Mouse (Mus musculus) forebrain, embryonic 14.5 days (tissue): ENCODE results near the gene Emg1. TPM values are rescaled to one million over a fixed set of nuclear protein-coding genes. Genes with fewer than 3 reads are reported as not detected.

Source experiments
- ATAC-seq: fragments of 200-750 bp; cut with Nextera tagmentation; 2 replicates; pipeline ENCODE4 v1.8.0; 2017; ENCODE audit warnings: mild to moderate bottlenecking, moderate library complexity
- DNase-seq: peaks from one replicate; pipeline ENCODE4 v3.0.0-alpha.2; 2015; ENCODE audit warnings: low spot score
- H3K27ac ChIP-seq: fragments of 300-500 bp; sonication (generic); 2 replicates; pipeline ENCODE4 v1.5.1; 2014; ENCODE audit warnings: low read depth, mild to moderate bottlenecking, control low read depth, low read length, moderate library complexity
- H3K27me3 ChIP-seq: fragments of 300-500 bp; sonication (generic); replicated peaks from 2 replicates; pipeline ENCODE4 v1.6.1; 2014; ENCODE audit warnings: low read length, control low read depth, mixed read lengths; ENCODE audit not compliant: control insufficient read depth, insufficient read depth
- H3K36me3 ChIP-seq: fragments of 300-500 bp; sonication (generic); 2 replicates; pipeline ENCODE4 v1.6.1; 2014; ENCODE audit warnings: low read length, control low read depth; ENCODE audit not compliant: control insufficient read depth, insufficient read depth
- H3K4me1 ChIP-seq: fragments of 300-500 bp; sonication (generic); 2 replicates; pipeline ENCODE4 v1.6.1; 2014; ENCODE audit warnings: antibody characterized with exemption, low read length, control low read depth; ENCODE audit not compliant: control insufficient read depth, insufficient read depth
- H3K4me2 ChIP-seq: fragments of 300-500 bp; sonication (generic); 2 replicates; pipeline ENCODE4 v1.6.1; 2014; ENCODE audit warnings: mild to moderate bottlenecking, control low read depth, low read length
- H3K4me3 ChIP-seq: fragments of 300-500 bp; sonication (generic); 2 replicates; pipeline ENCODE4 v1.5.1; 2014; ENCODE audit warnings: low read depth, low read length, control low read depth
- H3K9ac ChIP-seq: fragments of 300-500 bp; sonication (generic); 2 replicates; pipeline ENCODE4 v1.6.1; 2014; ENCODE audit warnings: mild to moderate bottlenecking, low read length, control low read depth, moderate library complexity
- H3K9me3 ChIP-seq: fragments of 300-500 bp; sonication (generic); replicated peaks from 2 replicates; pipeline ENCODE4 v1.6.1; 2016; ENCODE audit warnings: low read length, control low read depth, mixed read lengths; ENCODE audit not compliant: control insufficient read depth
- WGBS: fragments of 180-500 bp; shearing (Covaris S2); extraction: QIAGEN DNeasy Blood & Tissue Kit; methylation state at CpG from one replicate; pipeline ENCODE4 v1.1.7; 2014; 5-methylcytosine and 5-hydroxymethylcytosine counted together
- polyA plus RNA-seq: library from polyadenylated mRNA; unstranded; fragments of >200 nt; fragmentation: Nextera tagmentation; extraction: Ambion mirVana; gene quantifications from 2 replicates; pipeline ENCODE4 v1.2.1, GENCODE M21; 2014

The Emg1 gene
- polyA plus RNA-seq, 1 experiment from 2014 or later = 186 TPM

DNA sequence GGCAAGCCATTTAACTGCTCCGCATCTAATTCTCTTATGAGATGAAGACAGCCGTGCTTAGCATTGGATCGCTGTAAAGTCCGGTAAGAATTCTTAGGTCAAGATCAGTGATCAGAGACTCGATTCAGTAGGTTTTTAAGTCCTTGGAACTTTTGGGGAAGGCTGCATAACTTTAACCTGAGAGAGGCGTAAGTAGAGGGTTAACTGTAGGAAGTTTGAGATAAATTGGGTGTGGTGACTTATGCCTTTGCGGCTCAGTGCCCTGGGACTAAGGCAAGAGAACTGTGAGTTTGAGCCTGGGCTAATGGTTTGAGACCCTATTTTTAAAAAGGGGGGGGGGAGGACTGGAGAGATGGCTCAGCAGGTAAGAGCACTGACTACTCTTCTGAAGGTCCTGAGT, 47.7 kb downstream of the Emg1 start:
- H3K4me1 ChIP-seq = peaks cover 5% of the 10 kb centered on the region; the same call in 1 of the 2 replicates
- no peaks in the 10 kb centered on the region for H3K36me3 ChIP-seq
- DNase-seq = no peak
- H3K9ac ChIP-seq = no peak overlapping the region
- H3K27ac ChIP-seq = no peak overlapping the region
- 89% methylated on average over 7 of the region's 7 CpGs for WGBS
- no peaks in the 10 kb centered on the region for H3K9me3 ChIP-seq
- no peak overlapping the region for H3K4me3 ChIP-seq
- H3K27me3 ChIP-seq = no peaks in the 10 kb centered on the region
- ATAC-seq = no peak
- H3K4me2 ChIP-seq = no peak overlapping the region

DNA sequence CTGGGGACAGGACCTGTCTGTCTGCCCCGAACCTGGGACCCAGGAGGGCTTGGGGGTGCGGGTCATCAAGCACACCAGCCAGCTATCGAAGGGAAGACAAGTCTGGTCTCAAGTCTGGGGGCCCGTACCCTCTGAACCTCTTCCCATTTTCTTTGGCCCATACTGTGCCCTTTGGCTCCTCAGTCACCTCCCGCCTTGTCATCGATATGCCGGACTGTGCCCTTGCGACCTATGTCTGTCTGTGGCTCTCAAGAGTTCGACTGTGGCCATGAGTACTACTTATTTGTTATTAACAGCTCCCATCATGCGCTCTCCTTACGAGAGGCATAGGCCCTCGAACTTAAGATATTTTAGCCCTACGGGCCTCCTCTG, 48.6 kb downstream of the Emg1 start:
- no peaks in the 10 kb centered on the region for H3K9me3 ChIP-seq
- WGBS = 26% methylated on average over 13 of the region's 13 CpGs
- H3K4me2 ChIP-seq = peak overlapping the region; percentile 61
- H3K4me3 ChIP-seq = peak overlapping the region; percentile 48
- DNase-seq = no peak
- peak overlapping the region; percentile 58 for H3K9ac ChIP-seq
- H3K27ac ChIP-seq = 0 out of 2 replicates have a peak overlapping the region, but pooled peaks have one; percentile 68
- no peaks in the 10 kb centered on the region for H3K27me3 ChIP-seq
- no peak for ATAC-seq
- no peaks in the 10 kb centered on the region for H3K36me3 ChIP-seq
- peaks cover 5% of the 10 kb centered on the region; the same call in 1 of the 2 replicates for H3K4me1 ChIP-seq

DNA sequence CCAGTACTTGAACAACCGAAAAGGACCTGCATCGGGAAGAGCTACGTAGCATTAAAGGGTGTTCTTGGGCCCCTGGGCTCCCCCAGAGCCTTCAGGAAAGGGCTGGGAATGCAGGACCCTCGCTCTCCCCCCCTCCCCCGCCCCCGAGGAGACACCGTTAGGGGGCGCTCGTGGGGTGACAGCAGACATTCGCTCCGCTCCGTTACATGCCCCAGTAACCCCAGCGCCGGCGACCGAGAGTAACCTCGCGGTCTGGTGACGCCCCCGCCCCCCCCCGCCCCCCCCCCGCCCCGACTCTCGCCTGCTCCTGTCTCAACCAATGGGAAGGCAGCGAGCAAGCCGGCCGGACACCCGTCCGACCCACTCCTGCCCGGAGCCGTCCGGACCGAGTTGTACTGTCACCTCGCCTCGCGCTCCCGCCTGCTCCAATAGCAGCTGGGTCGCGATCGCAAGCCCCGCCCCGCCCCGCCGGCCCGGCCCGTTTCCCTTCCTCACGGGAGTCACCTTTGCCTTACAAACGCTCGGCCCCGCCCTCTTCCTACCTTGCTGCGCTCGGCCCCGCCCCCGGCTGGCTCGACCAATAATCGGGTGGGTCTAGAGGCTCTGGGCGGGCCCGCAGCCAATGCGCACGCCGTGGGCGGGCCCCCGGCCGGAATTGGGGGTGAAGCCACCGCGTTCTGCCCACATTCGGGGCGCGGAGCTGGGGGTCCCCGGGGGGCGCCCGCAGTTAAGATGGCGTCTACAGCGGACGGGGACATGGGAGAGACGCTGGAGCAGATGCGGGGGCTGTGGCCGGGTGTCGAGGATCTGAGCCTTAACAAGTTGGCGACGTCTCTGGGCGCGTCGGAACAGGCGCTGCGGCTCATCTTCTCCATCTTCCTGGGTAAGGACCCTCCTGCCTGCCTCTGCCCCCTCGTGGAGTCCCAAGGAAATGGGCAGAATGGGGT, 49.2 kb downstream of the Emg1 start, which contains the start of gene Lpcat3:
Gene Lpcat3 (plus strand): TSS at position 551 of the 947 bp plus-strand sequence.
- under 1% methylated on average over 59 of the region's 87 CpGs for WGBS
- Histone ChIP-seq H3K36me3 (no peaks in the 10 kb centered on the region), H3K9me3 (no peaks in the 10 kb centered on the region), H3K27me3 (no peaks in the 10 kb centered on the region), H3K4me1 (peaks cover 5% of the 10 kb centered on the region; the same call in 1 of the 2 replicates), H3K9ac (peak within 1 kb of the TSS; percentile 58), H3K4me2 (peak within 1 kb of the TSS; percentile 61), H3K4me3 (peak within 1 kb of the TSS; percentile 48), H3K27ac (peak within 1 kb of the TSS; percentile 68; the same call in 1 of the 2 replicates)
- peak; percentile 97 for DNase-seq
- peak; percentile 97 for ATAC-seq

DNA sequence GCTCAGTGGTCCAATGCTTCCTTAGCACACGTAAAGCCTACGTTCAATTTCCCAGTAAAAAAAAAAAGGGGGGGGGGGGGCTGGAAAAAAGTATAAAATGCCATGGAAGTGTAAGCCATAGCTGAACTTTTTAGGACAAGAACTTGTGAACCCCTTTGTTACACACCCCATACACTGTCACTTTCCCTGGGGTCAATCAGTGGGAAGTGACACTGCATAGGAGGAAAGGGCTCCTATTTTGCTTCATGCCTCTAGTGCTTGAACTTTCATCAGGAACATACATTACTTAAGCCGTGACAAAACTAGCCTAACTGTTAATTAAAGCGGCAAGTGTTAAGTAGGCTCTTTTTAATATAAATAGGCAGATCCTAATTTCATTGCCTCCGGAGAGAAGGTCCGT, 50.0 kb downstream of the Emg1 start:
- peaks cover 5% of the 10 kb centered on the region; the same call in 1 of the 2 replicates for H3K4me1 ChIP-seq
- WGBS = 27% methylated on average over 6 of the region's 6 CpGs
- peak overlapping the region; percentile 61 for H3K4me2 ChIP-seq
- H3K4me3 ChIP-seq = peak overlapping the region; percentile 48
- peak overlapping the region; percentile 68; the same call in 1 of the 2 replicates for H3K27ac ChIP-seq
- H3K36me3 ChIP-seq = no peaks in the 10 kb centered on the region
- H3K9ac ChIP-seq = peak overlapping the region; percentile 58
- no peaks in the 10 kb centered on the region for H3K9me3 ChIP-seq
- no peak for DNase-seq
- no peaks in the 10 kb centered on the region for H3K27me3 ChIP-seq
- no peak for ATAC-seq

DNA sequence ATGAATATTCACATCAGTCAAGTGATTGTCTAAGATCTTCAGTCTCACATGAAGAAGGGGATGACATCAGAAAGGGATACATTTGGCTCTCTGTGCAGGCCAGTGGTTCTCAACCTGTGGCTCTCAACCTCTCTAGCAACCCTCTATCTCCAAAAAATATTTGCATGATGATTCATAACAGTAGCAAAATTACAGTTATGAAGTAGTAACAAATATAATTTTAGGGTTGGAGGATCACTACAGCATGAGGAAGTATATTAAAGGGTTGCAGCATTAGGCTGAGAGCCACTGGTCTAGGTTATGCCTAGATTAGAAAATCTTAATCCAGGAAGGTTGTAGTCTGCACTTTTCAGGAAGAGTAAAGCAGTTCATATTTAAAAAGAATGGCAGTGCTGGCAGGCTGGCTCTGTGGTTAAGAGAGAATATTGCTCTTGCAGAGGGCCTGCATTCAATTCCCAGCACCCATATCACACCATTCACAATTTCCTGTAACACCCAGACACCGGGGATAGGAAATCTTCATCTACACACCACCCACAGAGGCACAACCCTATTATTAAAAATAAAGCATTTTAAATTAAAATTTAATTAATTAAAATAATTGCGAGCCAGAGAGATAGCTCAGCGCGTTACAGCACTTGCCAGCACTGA, 50.7 kb downstream of the Emg1 start:
- H3K9ac ChIP-seq = no peak overlapping the region
- ATAC-seq = no peak

DNA sequence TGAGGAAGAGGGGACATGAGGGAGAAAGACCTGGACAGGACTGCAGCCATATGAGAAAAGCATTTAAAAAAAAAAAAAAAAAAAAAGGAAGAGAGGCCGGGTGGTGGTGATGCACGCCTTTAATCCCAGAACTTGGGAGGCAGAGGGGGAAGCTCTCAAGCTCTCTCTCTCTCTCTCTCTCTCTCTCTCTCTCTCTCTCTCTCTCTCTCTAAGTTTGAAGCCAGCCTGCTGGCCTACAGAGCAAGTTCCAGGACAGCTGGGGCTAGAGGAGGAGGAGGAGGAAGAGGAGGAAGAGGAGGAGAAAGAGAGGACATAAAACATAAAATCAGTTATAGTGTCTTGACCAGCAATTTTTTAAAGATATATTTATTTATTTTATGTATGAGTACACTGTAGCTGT, 53.9 kb downstream of the Emg1 start:
- H3K27ac ChIP-seq = no peak overlapping the region
- no peaks in the 10 kb centered on the region for H3K36me3 ChIP-seq
- no peak overlapping the region for H3K4me2 ChIP-seq
- no peaks in the 10 kb centered on the region for H3K27me3 ChIP-seq
- no peak for DNase-seq
- 77% methylated on average over 2 of the region's 2 CpGs for WGBS
- no peak overlapping the region for H3K4me3 ChIP-seq
- no peak for ATAC-seq
- H3K4me1 ChIP-seq = no peaks in the 10 kb centered on the region
- H3K9me3 ChIP-seq = peaks cover 4% of the 10 kb centered on the region; the same call in 1 of the 2 replicates
- no peak overlapping the region for H3K9ac ChIP-seq

More for the DNA sequence above, 50.7 kb downstream of the Emg1 start:
- H3K27ac ChIP-seq = no peak overlapping the region
- 96% methylated on average over 4 of the region's 4 CpGs for WGBS
- no peaks in the 10 kb centered on the region for H3K36me3 ChIP-seq
- no peak for DNase-seq
- H3K4me2 ChIP-seq = no peak overlapping the region
- H3K4me1 ChIP-seq = peaks cover 5% of the 10 kb centered on the region; the same call in 1 of the 2 replicates
- no peaks in the 10 kb centered on the region for H3K27me3 ChIP-seq
- no peak overlapping the region for H3K4me3 ChIP-seq
- H3K9me3 ChIP-seq = no peaks in the 10 kb centered on the region

DNA sequence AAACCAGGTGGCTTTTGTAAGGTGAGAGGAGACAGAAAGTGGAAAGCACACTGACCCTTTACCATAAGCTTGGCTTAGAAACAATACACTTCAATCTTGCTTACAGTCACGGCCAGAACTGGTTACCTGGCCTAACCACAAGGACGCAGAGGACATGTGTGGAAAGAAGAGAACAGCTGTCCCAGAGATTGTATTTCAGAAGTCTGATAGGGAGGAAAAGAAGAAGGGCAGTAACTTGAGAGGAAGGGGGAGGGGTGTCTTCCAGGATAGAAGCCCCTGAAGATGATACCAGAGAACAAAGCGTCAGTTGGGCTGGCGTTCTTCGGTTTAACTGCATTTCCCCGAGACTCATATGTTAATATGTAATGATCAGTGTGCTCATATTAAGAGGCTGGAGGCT, 56.1 kb downstream of the Emg1 start:
- Histone ChIP-seq H3K4me2 (no peak overlapping the region), H3K36me3 (no peaks in the 10 kb centered on the region), H3K27ac (no peak overlapping the region), H3K9ac (no peak overlapping the region), H3K27me3 (no peaks in the 10 kb centered on the region), H3K9me3 (peaks cover 4% of the 10 kb centered on the region; the same call in 1 of the 2 replicates), H3K4me3 (no peak overlapping the region), H3K4me1 (no peaks in the 10 kb centered on the region)
- WGBS = 81% methylated on average over 6 of the region's 6 CpGs
- ATAC-seq (no peak), DNase-seq (no peak)
